Mouse (Mus musculus): ENCODE measurements around the gene Mst1. TPM values are rescaled to one million over a fixed set of nuclear protein-coding genes. Genes with fewer than 3 reads are reported as not detected.

The Mst1 gene
- 0.25 TPM in 1 of 2 replicates, not detected in the other for polyA plus RNA-seq (2015; fragmentation: Nextera tagmentation; extraction: Ambion mirVana)

DNA sequence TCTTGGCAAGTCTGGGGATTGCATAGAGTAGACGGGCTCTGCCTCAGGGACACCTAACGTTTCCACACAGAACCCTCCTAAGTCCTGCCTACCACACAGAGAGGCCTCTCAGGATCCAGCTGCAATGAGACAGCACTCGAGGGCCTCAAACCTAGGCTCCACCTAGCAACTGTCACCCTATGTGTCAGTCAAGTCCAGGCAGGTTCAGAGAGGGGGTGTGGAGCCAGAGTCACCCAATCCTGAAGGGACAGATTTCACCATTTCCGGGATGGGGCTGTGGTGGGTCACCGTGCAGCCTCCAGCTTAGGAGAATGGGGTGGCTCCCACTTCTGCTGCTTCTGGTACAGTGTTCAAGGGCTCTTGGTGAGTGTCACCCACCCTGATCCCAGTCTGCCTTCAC, at the start of gene Mst1:
Gene Mst1, plus strand, starts transcription at position 269 of the 400 bp plus-strand sequence.

GRCm38 (mm10) chr9:108049016-108049455, 31.2 kb upstream of the Mst1 start, which contains the start of gene Gmppb:
Gene Gmppb (plus strand): TSS chr9:108049242.

DNA sequence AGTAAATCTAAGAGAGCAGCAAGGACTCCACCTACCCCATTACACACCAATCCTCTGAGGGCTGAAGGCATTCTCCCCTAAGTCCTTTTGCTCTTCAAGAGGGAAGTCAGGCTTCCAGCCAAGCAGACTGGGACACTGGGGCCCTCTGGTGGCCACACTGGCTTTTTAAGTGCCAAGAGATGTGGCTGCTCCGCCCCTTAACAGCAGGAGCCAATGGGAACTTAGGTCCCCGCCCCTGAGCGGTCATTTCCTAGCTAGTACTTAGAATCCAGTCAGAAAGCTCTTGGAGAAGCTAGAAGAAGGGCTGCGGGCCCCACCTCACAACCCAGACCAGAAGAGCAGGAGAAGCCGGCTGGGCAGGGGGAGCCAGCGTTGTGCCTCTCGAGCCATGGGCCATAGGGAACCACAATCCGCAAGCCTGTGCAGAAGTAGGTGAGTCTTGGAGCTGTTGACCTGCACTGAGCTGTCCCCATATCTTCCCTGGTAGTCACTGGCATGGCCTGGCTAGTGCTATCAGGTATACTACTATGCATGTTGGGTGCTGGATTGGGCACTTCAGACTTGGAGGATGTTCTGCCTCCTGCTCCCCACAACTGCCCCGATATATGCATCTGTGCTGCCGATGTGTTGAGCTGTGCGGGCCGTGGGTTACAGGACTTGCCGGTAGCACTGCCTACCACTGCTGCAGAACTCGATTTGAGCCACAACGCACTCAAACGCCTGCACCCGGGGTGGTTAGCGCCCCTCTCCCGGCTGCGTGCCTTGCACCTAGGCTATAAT, 27.2 kb upstream of the Mst1 start, which contains the start of gene Amigo3:
Gene Amigo3, plus strand, starts transcription at position 275 of the 780 bp plus-strand sequence.

GRCm38 (mm10) chr9:108082988-108083431, 2.8 kb downstream of the Mst1 start, which contains the start of gene Rnf123:
Gene Rnf123 (minus strand): TSS chr9:108083346.

GRCm38 (mm10) chr9:108094184-108094941, 14.1 kb downstream of the Mst1 start, which contains the start of gene Apeh:
Gene Apeh (minus strand): TSS chr9:108094606.

Small RNAs within 50 kb of the gene (microRNA-seq; reads per million reads assigned to microRNA genes)
- not detected for gene Gm47303
- gene Mir7088 = not detected

Other genes with a start within 250 kb of the Mst1 start
- 50.8 and 55.7 TPM in 2 replicates for gene Rbm6, start 207.2 kb upstream of the Mst1 start, polyA plus RNA-seq (2015; fragmentation: Nextera tagmentation; extraction: Ambion mirVana)
- 13.8 and 15.2 TPM in 2 replicates for gene Mon1a, start 192.3 kb upstream of the Mst1 start, polyA plus RNA-seq (2015; fragmentation: Nextera tagmentation; extraction: Ambion mirVana)
- 1.4 and 1.6 TPM in 2 replicates for gene Mst1r, start 173.6 kb upstream of the Mst1 start, polyA plus RNA-seq (2015; fragmentation: Nextera tagmentation; extraction: Ambion mirVana)
- not detected in 2 replicates for gene Actl11, start 152.0 kb upstream of the Mst1 start, polyA plus RNA-seq (2015; fragmentation: Nextera tagmentation; extraction: Ambion mirVana)
- gene Camkv, start 144.8 kb upstream of the Mst1 start, polyA plus RNA-seq (2015; fragmentation: Nextera tagmentation; extraction: Ambion mirVana) = 83.3 and 101 TPM in 2 replicates
- 5.1 and 7.6 TPM in 2 replicates for gene Traip, start 130.3 kb upstream of the Mst1 start, polyA plus RNA-seq (2015; fragmentation: Nextera tagmentation; extraction: Ambion mirVana)
- 8.6 and 10.5 TPM in 2 replicates for gene Uba7, start 104.9 kb upstream of the Mst1 start, polyA plus RNA-seq (2015; fragmentation: Nextera tagmentation; extraction: Ambion mirVana)
- gene Gm20661, start 97.4 kb upstream of the Mst1 start, polyA plus RNA-seq (2015; fragmentation: Nextera tagmentation; extraction: Ambion mirVana) = 0.36 and 0.93 TPM in 2 replicates
- 19.8 and 20.4 TPM in 2 replicates for gene Inka1, start 94.6 kb upstream of the Mst1 start, polyA plus RNA-seq (2015; fragmentation: Nextera tagmentation; extraction: Ambion mirVana)
- gene Cdhr4, start 87.9 kb upstream of the Mst1 start, polyA plus RNA-seq (2015; fragmentation: Nextera tagmentation; extraction: Ambion mirVana) = 1.2 and 2.5 TPM in 2 replicates
- 0.74 and 0.92 TPM in 2 replicates for gene Gm20662, start 84.1 kb upstream of the Mst1 start, polyA plus RNA-seq (2015; fragmentation: Nextera tagmentation; extraction: Ambion mirVana)
- 76.1 and 83.1 TPM in 2 replicates for gene Ip6k1, start 77.9 kb upstream of the Mst1 start, polyA plus RNA-seq (2015; fragmentation: Nextera tagmentation; extraction: Ambion mirVana)
- gene Gmppb, start 31.2 kb upstream of the Mst1 start, polyA plus RNA-seq (2015; fragmentation: Nextera tagmentation; extraction: Ambion mirVana) = 21.2 and 23.7 TPM in 2 replicates
- gene Amigo3, start 27.3 kb upstream of the Mst1 start, polyA plus RNA-seq (2015; fragmentation: Nextera tagmentation; extraction: Ambion mirVana) = 1.9 and 2.3 TPM in 2 replicates
- gene Rnf123, start 2.9 kb downstream of the Mst1 start, polyA plus RNA-seq (2015; fragmentation: Nextera tagmentation; extraction: Ambion mirVana) = 32.1 and 42.2 TPM in 2 replicates
- gene Apeh, start 14.2 kb downstream of the Mst1 start, polyA plus RNA-seq (2015; fragmentation: Nextera tagmentation; extraction: Ambion mirVana) = 43.7 and 50.4 TPM in 2 replicates
- gene Bsn, start 109.9 kb downstream of the Mst1 start, polyA plus RNA-seq (2015; fragmentation: Nextera tagmentation; extraction: Ambion mirVana) = 8.2 and 11.6 TPM in 2 replicates
- 74.1 and 75.7 TPM in 2 replicates for gene Dag1, start 183.5 kb downstream of the Mst1 start, polyA plus RNA-seq (2015; fragmentation: Nextera tagmentation; extraction: Ambion mirVana)
- 112 and 121 TPM in 2 replicates for gene Nicn1, start 210.0 kb downstream of the Mst1 start, polyA plus RNA-seq (2015; fragmentation: Nextera tagmentation; extraction: Ambion mirVana)
- 30.6 and 33.3 TPM in 2 replicates for gene Amt, start 216.4 kb downstream of the Mst1 start, polyA plus RNA-seq (2015; fragmentation: Nextera tagmentation; extraction: Ambion mirVana)
- gene Rhoa, start 225.7 kb downstream of the Mst1 start, polyA plus RNA-seq (2015; fragmentation: Nextera tagmentation; extraction: Ambion mirVana) = 249 and 260 TPM in 2 replicates
- 69.9 and 77.0 TPM in 2 replicates for gene Tcta, start 225.7 kb downstream of the Mst1 start, polyA plus RNA-seq (2015; fragmentation: Nextera tagmentation; extraction: Ambion mirVana)

Data from neural tube, postnatal 0 days (tissue).